Mouse (Mus musculus) kidney, adult 2 months (tissue): ENCODE measurements around the gene Sap30.

Experiments
- CTCF ChIP-seq: fragments of 200-500 bp; conservative IDR thresholded peaks from 2 replicates; pipeline ENCODE4 v1.5.1; 2011; ENCODE audit warnings: low read depth, mild to moderate bottlenecking, control low read depth, low read length, moderate library complexity, mixed read lengths; ENCODE audit not compliant: insufficient read depth, insufficient read length
- POLR2A ChIP-seq: fragments of 200-500 bp; IDR thresholded peaks from one replicate; pipeline ENCODE4 v1.6.1; 2011; ENCODE audit warnings: low read depth, low read length, control low read depth

DNA sequence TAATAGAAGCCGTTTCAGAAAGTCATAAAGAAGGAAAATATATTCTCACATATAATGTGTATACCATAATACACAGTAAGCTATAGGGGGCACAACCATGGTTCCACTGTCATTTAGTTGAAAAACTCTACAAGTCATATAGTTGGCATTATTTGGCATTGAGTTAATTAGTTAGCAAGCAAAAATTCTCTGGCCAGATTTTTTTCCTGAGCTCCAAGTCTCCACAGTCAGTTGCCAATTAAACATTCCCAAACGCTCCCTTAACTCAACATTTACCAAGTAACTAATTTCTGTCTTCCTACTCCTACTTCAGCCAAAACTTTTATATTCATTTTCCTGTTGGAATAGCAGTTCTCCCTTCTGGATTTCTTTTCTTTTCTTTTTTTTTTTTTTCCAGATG, 34.3 kb downstream of the Sap30 start:
- TF ChIP-seq CTCF (no peak), POLR2A (no peak)
